Mouse (Mus musculus): ENCODE measurements at regions not wholly inside any gene's neighbourhood (a gene's known extent, or its start where the extent isn't known, plus 50 kb on each side); places are given as distances from the start of the nearest gene placed in this dataset.

DNA sequence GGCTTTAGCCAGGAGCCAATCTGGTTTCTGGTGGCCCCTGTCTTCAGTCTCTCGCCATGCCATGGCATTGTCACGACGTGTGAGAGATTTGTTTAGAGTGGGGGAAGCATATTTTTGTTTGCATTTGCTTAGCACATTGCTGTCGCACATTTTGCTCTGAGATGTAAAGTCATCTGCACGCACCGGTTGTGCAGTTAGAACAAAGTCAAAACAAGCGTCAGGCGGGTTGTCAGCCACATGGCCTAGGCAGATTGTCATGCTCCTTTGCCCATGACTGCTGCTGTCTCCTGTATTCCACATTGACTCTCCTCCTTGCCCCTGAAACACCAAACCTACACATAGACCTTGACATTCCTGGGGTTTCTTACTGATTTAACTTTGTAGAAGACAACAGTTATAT lies 383.6 kb downstream of the Sorl1 start:
- no peak overlapping the region for H3K4me3 ChIP-seq (replicated peaks; ENCODE audit: extremely low read depth, low read depth, low read length)
- TF ChIP-seq CTCF (IDR thresholded peaks at IDR 0.05; ENCODE audit: insufficient read depth, low read length) (no peak), POLR2A (IDR thresholded peaks at IDR 0.05; ENCODE audit: borderline replicate concordance, extremely low read depth, low read depth, low read length) (no peak)
- WGBS, result 92% methylated on average over 8 of the region's 8 CpGs
- no peaks in the 10 kb centered on the region for H3K4me1 ChIP-seq (ENCODE audit: control insufficient read depth, insufficient read depth, low read length)
- DNase-seq, result no peak

DNA sequence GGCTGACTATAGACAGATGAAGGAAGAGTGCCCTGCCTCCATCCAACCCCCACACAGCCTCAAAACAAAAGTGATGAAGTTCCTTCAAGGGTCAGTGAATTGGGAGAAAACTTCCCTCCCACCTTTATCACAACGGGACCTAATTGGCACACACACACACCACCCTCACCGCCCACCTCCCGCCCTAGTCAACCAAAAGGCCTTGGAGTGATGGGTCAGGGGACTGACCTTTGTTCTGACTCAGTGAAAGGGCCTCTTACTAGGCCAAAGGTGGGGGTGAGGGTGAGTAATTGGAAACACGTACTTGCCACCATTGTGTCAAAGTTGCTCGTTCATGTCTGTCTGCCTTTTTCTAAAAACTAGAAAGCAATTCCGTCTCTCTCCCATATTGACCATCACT lies 386.4 kb downstream of the Sorl1 start:
- TF ChIP-seq POLR2A (IDR thresholded peaks at IDR 0.05; ENCODE audit: borderline replicate concordance, extremely low read depth, low read depth, low read length) (no peak), CTCF (IDR thresholded peaks at IDR 0.05; ENCODE audit: insufficient read depth, low read length) (no peak)
- H3K4me1 ChIP-seq (ENCODE audit: control insufficient read depth, insufficient read depth, low read length), result 0 out of 2 replicates have a peak, but pooled peaks cover 3% of the 10 kb centered on the region
- no peak overlapping the region for H3K4me3 ChIP-seq (replicated peaks; ENCODE audit: extremely low read depth, low read depth, low read length)
- WGBS, result 93% methylated on average over 6 of the region's 6 CpGs
- no peak for DNase-seq

DNA sequence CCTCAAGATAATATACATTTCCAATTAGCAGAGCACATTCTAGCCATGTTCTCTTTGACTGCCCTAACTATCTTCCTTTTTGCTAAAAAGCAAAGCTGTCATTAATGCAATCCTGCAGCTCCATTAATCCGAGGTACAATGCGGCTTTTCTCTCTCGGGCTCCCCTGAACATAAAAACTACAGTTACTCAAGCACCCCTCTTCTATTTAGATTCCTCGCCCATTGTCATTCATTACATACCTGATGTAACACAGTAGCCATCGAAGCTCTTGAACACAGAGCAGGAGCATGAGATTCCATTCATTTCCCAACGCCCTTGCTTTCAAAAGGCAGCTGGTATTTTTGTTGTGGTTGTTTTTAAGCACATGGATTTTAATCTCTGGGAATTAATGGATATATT lies 387.2 kb downstream of the Sorl1 start:
- no peak overlapping the region for H3K4me3 ChIP-seq (replicated peaks; ENCODE audit: extremely low read depth, low read depth, low read length)
- 0 out of 2 replicates have a peak, but pooled peaks cover 3% of the 10 kb centered on the region for H3K4me1 ChIP-seq (ENCODE audit: control insufficient read depth, insufficient read depth, low read length)
- TF ChIP-seq CTCF (IDR thresholded peaks at IDR 0.05; ENCODE audit: insufficient read depth, low read length), result no peak
- TF ChIP-seq POLR2A (IDR thresholded peaks at IDR 0.05; ENCODE audit: borderline replicate concordance, extremely low read depth, low read depth, low read length), result no peak
- WGBS, result 50% methylated on average over 6 of the region's 6 CpGs
- no peak for DNase-seq

GRCm38 (mm10) chr9:41736234-41736859 lies 387.8 kb downstream of the Sorl1 start:
- no peak for DNase-seq
- TF ChIP-seq POLR2A (IDR thresholded peaks at IDR 0.05; ENCODE audit: borderline replicate concordance, extremely low read depth, low read depth, low read length), result no peak
- TF ChIP-seq CTCF (IDR thresholded peaks at IDR 0.05; ENCODE audit: insufficient read depth, low read length), result no peak
- H3K4me1 ChIP-seq (ENCODE audit: control insufficient read depth, insufficient read depth, low read length), result 0 out of 2 replicates have a peak, but pooled peaks cover 3% of the 10 kb centered on the region
- 3% methylated on average over 16 of the region's 16 CpGs for WGBS
- peak overlapping the region; percentile 5 for H3K4me3 ChIP-seq (replicated peaks; ENCODE audit: extremely low read depth, low read depth, low read length)

- WGBS, result 1% methylated on average over 22 of the region's 22 CpGs
- H3K4me1 ChIP-seq (ENCODE audit: control insufficient read depth, insufficient read depth, low read length), result 0 out of 2 replicates have a peak, but pooled peaks cover 3% of the 10 kb centered on the region
- peak; percentile 32 for DNase-seq
- TF ChIP-seq CTCF (IDR thresholded peaks at IDR 0.05; ENCODE audit: insufficient read depth, low read length) (no peak), POLR2A (IDR thresholded peaks at IDR 0.05; ENCODE audit: borderline replicate concordance, extremely low read depth, low read depth, low read length) (no peak)
- H3K4me3 ChIP-seq (replicated peaks; ENCODE audit: extremely low read depth, low read depth, low read length), result peak overlapping the region; percentile 37
These were observed 388.5 kb downstream of the Sorl1 start for GRCm38 (mm10) chr9:41735448-41736233.

- TF ChIP-seq CTCF (IDR thresholded peaks at IDR 0.05; ENCODE audit: insufficient read depth, low read length) (no peak), POLR2A (IDR thresholded peaks at IDR 0.05; ENCODE audit: borderline replicate concordance, extremely low read depth, low read depth, low read length) (no peak)
- DNase-seq, result no peak
- WGBS, result 28% methylated on average over 8 of the region's 8 CpGs
- Histone ChIP-seq H3K4me3 (replicated peaks; ENCODE audit: extremely low read depth, low read depth, low read length) (no peak overlapping the region), H3K4me1 (ENCODE audit: control insufficient read depth, insufficient read depth, low read length) (0 out of 2 replicates have a peak, but pooled peaks cover 3% of the 10 kb centered on the region)
These were observed 389.1 kb downstream of the Sorl1 start for GRCm38 (mm10) chr9:41734925-41735447.

DNA sequence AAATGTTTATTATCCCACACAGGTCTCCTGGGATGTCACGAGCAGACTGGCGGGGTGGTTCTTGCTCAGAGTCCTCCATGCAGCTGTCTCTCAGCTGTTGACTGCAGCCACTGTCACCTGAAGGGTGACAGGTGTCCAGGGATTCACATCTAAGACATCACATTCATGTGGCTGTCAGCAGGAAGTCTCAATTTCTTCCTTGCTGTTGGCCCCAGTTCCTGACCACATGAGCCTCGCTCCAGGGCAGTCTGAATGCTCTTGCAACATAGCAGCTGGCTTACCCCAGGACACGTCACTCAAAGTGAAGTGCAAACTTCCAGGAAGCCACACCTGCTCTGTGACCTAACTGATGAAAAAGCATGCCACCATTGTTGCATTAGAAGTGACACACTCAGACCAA lies 402.5 kb downstream of the Sorl1 start:
- Histone ChIP-seq H3K4me3 (replicated peaks; ENCODE audit: extremely low read depth, low read depth, low read length) (no peak overlapping the region), H3K4me1 (ENCODE audit: control insufficient read depth, insufficient read depth, low read length) (no peaks in the 10 kb centered on the region)
- DNase-seq, result no peak
- TF ChIP-seq CTCF (IDR thresholded peaks at IDR 0.05; ENCODE audit: insufficient read depth, low read length), result no peak
- no peak for TF ChIP-seq POLR2A (IDR thresholded peaks at IDR 0.05; ENCODE audit: borderline replicate concordance, extremely low read depth, low read depth, low read length)
- WGBS, result 60% methylated on average over 4 of the region's 4 CpGs

- DNase-seq, result no peak
- no peak overlapping the region for H3K4me3 ChIP-seq (replicated peaks; ENCODE audit: extremely low read depth, low read depth, low read length)
- no peak for TF ChIP-seq CTCF (IDR thresholded peaks at IDR 0.05; ENCODE audit: insufficient read depth, low read length)
- TF ChIP-seq POLR2A (IDR thresholded peaks at IDR 0.05; ENCODE audit: borderline replicate concordance, extremely low read depth, low read depth, low read length), result no peak
- H3K4me1 ChIP-seq (ENCODE audit: control insufficient read depth, insufficient read depth, low read length), result no peaks in the 10 kb centered on the region
These were observed 408.9 kb downstream of the Sorl1 start for GRCm38 (mm10) chr9:41715231-41715630.

- H3K4me1 ChIP-seq (ENCODE audit: control insufficient read depth, insufficient read depth, low read length), result no peaks in the 10 kb centered on the region
- H3K4me3 ChIP-seq (replicated peaks; ENCODE audit: extremely low read depth, low read depth, low read length), result no peak overlapping the region
- no peak for DNase-seq
- TF ChIP-seq POLR2A (IDR thresholded peaks at IDR 0.05; ENCODE audit: borderline replicate concordance, extremely low read depth, low read depth, low read length) (no peak), CTCF (IDR thresholded peaks at IDR 0.05; ENCODE audit: insufficient read depth, low read length) (no peak)
These were observed 418.1 kb downstream of the Sorl1 start for GRCm38 (mm10) chr9:41705972-41706371.
